Mouse (Mus musculus) hindbrain, postnatal 0 days (tissue): ENCODE measurements around the gene Ssr3. TPM values are rescaled to one million over a fixed set of nuclear protein-coding genes. Genes with fewer than 3 reads are reported as not detected.
A peak's percentile ranks its signal among the peaks of the same experiment; 100 is the strongest.

Experiments used
- ATAC-seq: fragments of 200-750 bp; cut with Nextera tagmentation; 2 replicates; pipeline ENCODE4 v1.8.0; 2017; ENCODE audit warnings: mild to moderate bottlenecking, moderate TSS enrichment, moderate library complexity
- DNase-seq: peaks from one replicate; pipeline ENCODE4 v3.0.0-alpha.2; 2015; ENCODE audit warnings: low spot score
- H3K27ac ChIP-seq: fragments of 300-500 bp; sonication (generic); 2 replicates; pipeline ENCODE4 v1.5.1; 2014; ENCODE audit warnings: mild to moderate bottlenecking
- H3K27me3 ChIP-seq: fragments of 300-500 bp; sonication (generic); 2 replicates; pipeline ENCODE4 v1.6.1; 2014; ENCODE audit warnings: low read length, mixed read lengths; ENCODE audit not compliant: insufficient read depth
- H3K36me3 ChIP-seq: fragments of 300-500 bp; sonication (generic); 2 replicates; pipeline ENCODE4 v1.6.1; 2014; ENCODE audit warnings: low read length, mixed read lengths; ENCODE audit not compliant: insufficient read depth
- H3K4me1 ChIP-seq: fragments of 300-500 bp; sonication (generic); 2 replicates; pipeline ENCODE4 v1.6.1; 2014; ENCODE audit warnings: antibody characterized with exemption, low read length, mixed read lengths; ENCODE audit not compliant: insufficient read depth
- H3K4me2 ChIP-seq: fragments of 300-500 bp; sonication (generic); 2 replicates; pipeline ENCODE4 v1.6.1; 2014; ENCODE audit warnings: low read depth, mild to moderate bottlenecking, low read length, moderate library complexity, mixed read lengths
- H3K4me3 ChIP-seq: fragments of 300-500 bp; sonication (generic); 2 replicates; pipeline ENCODE4 v1.5.1; 2014; ENCODE audit warnings: low read length
- H3K9ac ChIP-seq: fragments of 300-500 bp; sonication (generic); replicated peaks from 2 replicates; pipeline ENCODE4 v1.6.1; 2014; ENCODE audit warnings: mild to moderate bottlenecking, low read length, moderate library complexity, mixed read lengths
- H3K9me3 ChIP-seq: fragments of 300-500 bp; sonication (generic); 2 replicates; pipeline ENCODE4 v1.6.1; 2016; ENCODE audit warnings: low read length, mixed read lengths
- CTCF ChIP-seq: IDR thresholded peaks from 2 replicates; pipeline ENCODE4 v1.5.1; 2016; ENCODE audit warnings: antibody characterized with exemption, control low read depth, low read depth
- WGBS: fragments of 180-500 bp; shearing (Covaris S2); extraction: QIAGEN DNeasy Blood & Tissue Kit; methylation state at CpG from one replicate; pipeline ENCODE4 v1.1.7; 2014; 5-methylcytosine and 5-hydroxymethylcytosine counted together
- polyA plus RNA-seq: library from polyadenylated mRNA; unstranded; fragments of >200 nt; fragmentation: Nextera tagmentation; extraction: Ambion mirVana; gene quantifications from 2 replicates; pipeline ENCODE4 v1.2.1, GENCODE M21; 2015
- total RNA-seq: library from RNA; depleted of rRNA; stranded (reverse); fragments of >200 nt; gene quantifications from 2 replicates; pipeline ENCODE4 v1.2.3, GENCODE M21; 2014

Gene Ssr3
- total and polyA plus RNA-seq, 2 experiments from 2014 or later: 136 to 154 TPM

DNA sequence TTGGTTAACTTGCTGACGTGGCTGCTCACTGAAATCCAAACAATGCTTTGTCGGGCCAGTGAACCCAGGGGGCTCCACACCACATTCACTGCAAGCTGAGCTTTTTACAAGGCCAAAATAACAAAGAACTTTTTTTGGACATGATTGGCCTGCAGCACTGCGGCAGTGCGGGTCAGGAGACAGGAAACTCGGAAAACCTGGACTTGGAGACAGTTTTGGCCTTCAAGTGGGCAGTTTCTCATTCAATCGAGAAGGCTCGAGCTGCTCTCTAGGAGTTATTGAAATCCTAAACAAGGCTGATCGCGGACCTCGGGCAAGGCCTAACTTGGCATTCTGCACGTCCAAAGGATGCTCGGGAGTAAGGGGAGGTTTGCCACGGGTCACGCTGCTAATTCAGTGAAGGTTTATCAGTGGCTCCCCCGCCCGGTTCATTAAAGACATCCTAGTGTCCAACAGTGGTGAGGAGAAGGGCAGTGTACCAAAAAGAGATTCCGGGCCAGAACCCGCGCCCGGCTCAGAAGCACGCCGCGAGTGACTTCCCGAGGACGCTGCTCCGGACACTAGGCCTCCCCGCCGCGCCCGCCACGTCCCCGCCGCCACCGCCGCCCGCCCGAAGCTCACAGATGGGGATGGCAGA lies 521 bp downstream of the Ssr3 start:
- peak overlapping the region; percentile 83 for H3K4me3 ChIP-seq
- peak overlapping the region; percentile 91 for H3K27ac ChIP-seq
- no peaks in the 10 kb centered on the region for H3K9me3 ChIP-seq
- DNase-seq (peak; percentile 63), ATAC-seq (peak; percentile 75)
- no peak; the same call in 1 of the 2 replicates for TF ChIP-seq CTCF
- no peaks in the 10 kb centered on the region for H3K27me3 ChIP-seq
- peak overlapping the region; percentile 79 for H3K4me2 ChIP-seq
- H3K4me1 ChIP-seq: peaks cover 6% of the 10 kb centered on the region; the same call in 1 of the 2 replicates
- peak overlapping the region; percentile 86 for H3K9ac ChIP-seq
- H3K36me3 ChIP-seq: peaks cover 21% of the 10 kb centered on the region; the same call in 1 of the 2 replicates
- WGBS: under 1% methylated on average over 35 of the region's 37 CpGs

DNA sequence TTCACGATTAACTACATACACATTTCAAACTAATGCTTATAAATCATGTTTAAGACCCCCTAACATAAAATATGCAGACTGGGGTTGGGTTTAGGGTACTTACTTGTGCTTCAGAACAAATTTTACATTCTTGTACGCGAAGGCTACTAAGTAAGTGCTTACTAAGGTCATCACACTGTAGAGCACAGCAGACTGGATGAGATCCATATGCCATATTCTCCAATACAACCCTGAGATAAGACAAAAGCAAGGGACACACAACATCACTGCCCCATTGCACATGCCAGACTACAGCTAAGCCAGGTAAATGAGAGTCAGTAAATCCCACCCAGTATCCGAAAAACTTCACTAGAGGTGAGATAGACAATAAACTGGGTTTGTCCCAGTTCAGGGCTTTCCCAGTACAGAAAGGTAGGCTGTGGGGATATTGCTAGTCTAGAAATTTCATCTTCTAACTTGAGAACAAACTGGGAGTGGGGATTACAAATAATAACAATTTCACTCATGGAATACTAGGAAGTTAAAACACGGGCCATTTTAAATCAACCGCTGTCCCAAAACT lies 1.1 kb downstream of the Ssr3 start:
- Histone ChIP-seq H3K27ac (peak overlapping the region; percentile 91), H3K27me3 (no peaks in the 10 kb centered on the region), H3K36me3 (peaks cover 27% of the 10 kb centered on the region; the same call in 1 of the 2 replicates), H3K9me3 (no peaks in the 10 kb centered on the region), H3K4me2 (peak overlapping the region; percentile 79), H3K9ac (peak overlapping the region; percentile 86), H3K4me3 (peak overlapping the region; percentile 83), H3K4me1 (peaks cover 6% of the 10 kb centered on the region; the same call in 1 of the 2 replicates)
- DNase-seq (no peak), ATAC-seq (no peak)
- no peak for TF ChIP-seq CTCF
- WGBS: 44% methylated on average over 6 of the region's 6 CpGs

DNA sequence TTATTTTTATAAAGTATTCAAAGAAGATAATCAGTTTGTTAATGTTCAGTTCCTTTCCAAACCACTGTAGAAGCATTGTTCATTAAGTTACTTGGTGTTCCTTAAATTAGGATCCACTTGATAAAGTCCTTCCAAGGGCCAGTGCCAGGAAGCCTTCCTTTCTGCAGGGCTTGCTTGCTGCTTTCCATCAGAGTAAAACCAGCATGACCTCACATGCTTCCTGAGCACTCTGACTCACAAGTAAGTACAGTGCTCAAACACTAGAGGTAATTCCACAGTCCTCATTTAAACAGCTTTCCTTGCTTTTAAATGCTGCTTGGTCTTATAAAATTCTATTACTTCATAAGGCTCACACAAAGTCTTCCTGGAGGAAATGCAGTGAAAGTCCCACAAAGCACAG lies 6.7 kb downstream of the Ssr3 start:
- Histone ChIP-seq H3K9me3 (no peaks in the 10 kb centered on the region), H3K4me2 (no peak overlapping the region), H3K27ac (no peak overlapping the region), H3K27me3 (no peaks in the 10 kb centered on the region), H3K36me3 (peaks cover 49% of the 10 kb centered on the region; the same call in 1 of the 2 replicates), H3K4me1 (no peaks in the 10 kb centered on the region), H3K4me3 (no peak overlapping the region), H3K9ac (no peak overlapping the region)
- TF ChIP-seq CTCF: no peak
- ATAC-seq (no peak), DNase-seq (no peak)

DNA sequence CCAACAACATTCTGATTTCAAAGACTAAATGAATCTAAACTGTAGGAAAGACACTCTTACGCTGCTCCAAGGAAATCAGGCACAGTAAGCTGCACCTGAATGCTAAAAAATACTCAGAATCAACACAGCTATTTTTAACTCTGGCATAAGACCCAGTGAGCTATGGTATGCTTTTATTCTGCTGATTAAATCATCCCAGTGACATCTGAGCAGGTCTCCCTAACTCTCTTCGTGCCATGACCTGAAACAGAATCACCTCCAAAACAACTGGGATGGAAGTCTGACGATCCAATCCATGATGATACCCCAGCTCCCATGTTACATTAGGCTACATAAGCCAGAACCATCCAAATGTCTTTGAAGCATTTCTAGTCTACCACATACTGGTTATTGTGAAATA lies 8.0 kb downstream of the Ssr3 start:
- no peak for DNase-seq
- H3K27ac ChIP-seq: no peak overlapping the region
- WGBS: 93% methylated on average over 3 of the region's 3 CpGs
- ATAC-seq: no peak
- H3K9ac ChIP-seq: no peak overlapping the region
- peaks cover 47% of the 10 kb centered on the region; the same call in 1 of the 2 replicates for H3K36me3 ChIP-seq
- H3K9me3 ChIP-seq: no peaks in the 10 kb centered on the region
- TF ChIP-seq CTCF: no peak
- H3K4me1 ChIP-seq: no peaks in the 10 kb centered on the region
- no peaks in the 10 kb centered on the region for H3K27me3 ChIP-seq
- H3K4me3 ChIP-seq: no peak overlapping the region
- no peak overlapping the region for H3K4me2 ChIP-seq

DNA sequence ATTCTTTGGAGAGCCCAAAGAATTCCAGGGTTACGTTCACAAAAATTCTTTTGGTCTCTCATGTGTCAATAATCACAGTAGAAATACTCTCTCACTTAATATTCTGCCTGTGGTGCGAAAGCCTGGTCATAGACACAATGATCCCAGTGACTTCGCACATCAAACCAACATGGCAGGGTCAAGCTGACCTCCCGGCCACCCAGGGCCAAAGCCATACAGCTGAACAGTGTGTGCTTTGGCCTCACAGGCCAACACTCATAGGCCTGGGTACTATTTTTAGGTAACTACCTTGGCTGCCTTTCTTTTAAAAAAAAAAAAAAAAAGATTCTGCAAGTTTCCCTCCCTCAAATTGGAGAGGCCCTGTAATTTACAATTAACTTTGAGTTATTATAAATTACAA lies 11.3 kb downstream of the Ssr3 start:
- no peak for TF ChIP-seq CTCF
- H3K4me3 ChIP-seq: no peak overlapping the region
- 71% methylated on average over 4 of the region's 4 CpGs for WGBS
- no peak overlapping the region for H3K4me2 ChIP-seq
- H3K9me3 ChIP-seq: no peaks in the 10 kb centered on the region
- no peaks in the 10 kb centered on the region for H3K27me3 ChIP-seq
- H3K27ac ChIP-seq: no peak overlapping the region
- no peaks in the 10 kb centered on the region for H3K4me1 ChIP-seq
- DNase-seq (no peak), ATAC-seq (0 out of 2 replicates have a peak, but pooled peaks have one; percentile 64)
- no peak overlapping the region for H3K9ac ChIP-seq
- peaks cover 39% of the 10 kb centered on the region; the same call in 1 of the 2 replicates for H3K36me3 ChIP-seq

DNA sequence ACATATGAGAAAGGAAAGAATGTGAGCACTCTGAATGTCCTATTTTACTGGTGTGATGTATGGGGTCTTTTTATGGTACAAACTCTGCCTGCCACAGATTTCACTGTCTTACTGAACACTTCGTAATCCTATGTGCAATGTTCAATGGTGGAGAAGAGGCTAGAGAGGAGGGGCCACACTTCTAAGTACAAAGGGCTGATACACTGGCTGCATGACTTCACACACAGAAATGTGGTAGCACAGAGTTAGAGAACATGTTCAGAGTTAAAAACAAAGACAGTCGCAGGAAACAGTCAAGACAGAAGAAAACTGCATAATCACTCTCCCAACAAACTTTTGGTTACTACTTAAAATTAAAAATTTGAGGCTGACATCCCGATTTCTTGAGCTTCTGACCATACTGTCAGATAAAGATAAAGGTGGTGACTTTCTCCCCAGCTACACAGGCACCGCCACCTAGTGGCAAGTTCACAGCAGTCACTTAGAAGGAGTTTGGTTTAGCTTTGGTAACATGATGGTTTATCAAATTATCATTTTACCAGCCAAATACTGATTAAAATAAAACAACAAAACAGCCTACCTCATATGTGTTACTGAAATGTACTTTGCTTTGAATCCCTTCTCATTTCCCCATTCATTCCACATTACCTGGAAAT lies 12.4 kb downstream of the Ssr3 start:
- ATAC-seq (0 out of 2 replicates have a peak, but pooled peaks have one; percentile 45), DNase-seq (peak; percentile 72)
- WGBS: 63% methylated on average over 4 of the region's 4 CpGs
- no peak overlapping the region for H3K27ac ChIP-seq
- H3K9me3 ChIP-seq: no peaks in the 10 kb centered on the region
- H3K36me3 ChIP-seq: peaks cover 33% of the 10 kb centered on the region; the same call in 1 of the 2 replicates
- peak; percentile 83 for TF ChIP-seq CTCF
- no peak overlapping the region for H3K9ac ChIP-seq
- H3K4me2 ChIP-seq: no peak overlapping the region
- H3K4me3 ChIP-seq: no peak overlapping the region
- no peaks in the 10 kb centered on the region for H3K27me3 ChIP-seq
- no peaks in the 10 kb centered on the region for H3K4me1 ChIP-seq
